Mouse (Mus musculus): ENCODE data around the gene Vnn3. TPM values are rescaled to one million over a fixed set of nuclear protein-coding genes. Genes with fewer than 3 reads are reported as not detected.
A peak's percentile ranks its signal among the peaks of the same experiment; 100 is the strongest.

Vnn3 gene
- polyA plus RNA-seq, 1 experiment from 2014 or later, result not detected

DNA sequence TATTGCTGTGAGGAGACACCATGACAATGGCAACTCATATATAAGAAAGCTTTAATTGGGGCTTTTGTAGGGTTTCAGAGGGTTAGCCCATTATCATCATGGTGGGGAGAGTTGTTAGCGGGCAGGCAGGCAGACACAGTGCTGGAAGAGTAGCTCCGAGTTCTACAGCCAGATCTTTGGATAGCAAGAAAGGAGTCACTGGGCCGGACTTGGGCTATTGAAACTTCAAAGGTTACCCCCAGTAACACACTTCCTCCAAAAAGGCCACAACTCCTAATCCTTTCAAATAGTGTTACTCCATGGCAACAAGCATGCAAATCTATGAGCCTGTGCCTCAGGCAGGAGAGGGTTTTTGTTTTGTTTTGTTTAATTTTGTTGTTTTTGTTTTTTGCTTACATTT is 49.9 kb downstream of the Vnn3 start:
- no peaks in the 10 kb centered on the region for H3K36me3 ChIP-seq (replicated peaks)
- peaks cover 9% of the 10 kb centered on the region; the same call in 1 of the 2 replicates for H3K4me1 ChIP-seq
- H3K9ac ChIP-seq, result no peak overlapping the region
- H3K9me3 ChIP-seq, result no peaks in the 10 kb centered on the region
- no peak overlapping the region for H3K4me2 ChIP-seq
- no peaks in the 10 kb centered on the region for H3K27me3 ChIP-seq
- no peak overlapping the region for H3K27ac ChIP-seq
- ATAC-seq (ENCODE audit: low FRiP score), result peak; percentile 40; the same call in 1 of the 2 replicates
- 23% methylated on average over 3 of the region's 3 CpGs for WGBS
- no peak overlapping the region for H3K4me3 ChIP-seq (replicated peaks)

DNA sequence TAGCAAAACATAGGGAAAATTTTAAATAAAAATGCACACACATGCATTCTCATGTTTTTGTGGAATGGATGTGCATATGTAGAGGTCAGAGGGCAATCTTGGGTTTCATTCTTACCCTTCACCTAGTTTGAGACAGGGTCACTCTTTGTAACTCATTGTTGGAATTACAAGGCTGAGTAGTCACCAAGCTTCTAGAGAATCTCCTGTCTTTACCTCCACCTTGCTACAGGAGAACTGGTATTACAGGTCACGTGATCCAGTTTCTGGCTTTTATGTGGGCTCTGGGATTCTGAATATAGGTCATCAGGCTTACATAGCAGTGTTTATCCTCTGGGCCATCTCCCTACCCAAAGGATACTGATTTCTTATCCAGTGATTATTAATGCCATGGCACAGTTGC is 54.4 kb downstream of the Vnn3 start:
- Histone ChIP-seq H3K27me3 (no peaks in the 10 kb centered on the region), H3K4me2 (no peak overlapping the region), H3K9ac (no peak overlapping the region), H3K4me1 (peaks cover 9% of the 10 kb centered on the region; the same call in 1 of the 2 replicates), H3K27ac (no peak overlapping the region), H3K4me3 (replicated peaks) (no peak overlapping the region), H3K9me3 (no peaks in the 10 kb centered on the region), H3K36me3 (replicated peaks) (no peaks in the 10 kb centered on the region)
- WGBS, result 97% methylated on average over 1 of the region's 1 CpGs
- ATAC-seq (ENCODE audit: low FRiP score), result no peak

Other genes starting within 250 kb of the Vnn3 start
- 117 and 131 TPM in 2 replicates for gene Rps12, start 64.2 kb upstream of the Vnn3 start, polyA plus RNA-seq (2016; fragmentation: Nextera tagmentation; extraction: Ambion mirVana)
- gene Slc18b1, start 54.5 kb upstream of the Vnn3 start, polyA plus RNA-seq (2016; fragmentation: Nextera tagmentation; extraction: Ambion mirVana), result 16.6 and 17.2 TPM in 2 replicates
- 0.63 and 0.65 TPM in 2 replicates for gene Vnn1, start 43.2 kb downstream of the Vnn3 start, polyA plus RNA-seq (2016; fragmentation: Nextera tagmentation; extraction: Ambion mirVana)
- not detected in 2 replicates for gene Taar1, start 68.9 kb downstream of the Vnn3 start, polyA plus RNA-seq (2016; fragmentation: Nextera tagmentation; extraction: Ambion mirVana)
- gene Taar2, start 87.1 kb downstream of the Vnn3 start, polyA plus RNA-seq (2016; fragmentation: Nextera tagmentation; extraction: Ambion mirVana), result not detected in 2 replicates
- gene Taar3, start 98.1 kb downstream of the Vnn3 start, polyA plus RNA-seq (2016; fragmentation: Nextera tagmentation; extraction: Ambion mirVana), result not detected in 2 replicates
- gene Taar4, start 109.0 kb downstream of the Vnn3 start, polyA plus RNA-seq (2016; fragmentation: Nextera tagmentation; extraction: Ambion mirVana), result not detected in 2 replicates
- gene Taar5, start 119.2 kb downstream of the Vnn3 start, polyA plus RNA-seq (2016; fragmentation: Nextera tagmentation; extraction: Ambion mirVana), result not detected in 2 replicates
- not detected in 2 replicates for gene Taar6, start 134.2 kb downstream of the Vnn3 start, polyA plus RNA-seq (2016; fragmentation: Nextera tagmentation; extraction: Ambion mirVana)
- not detected in 2 replicates for gene Taar7a, start 142.0 kb downstream of the Vnn3 start, polyA plus RNA-seq (2016; fragmentation: Nextera tagmentation; extraction: Ambion mirVana)
- gene Taar7b, start 148.5 kb downstream of the Vnn3 start, polyA plus RNA-seq (2016; fragmentation: Nextera tagmentation; extraction: Ambion mirVana), result not detected in 2 replicates
- gene Taar7d, start 175.8 kb downstream of the Vnn3 start, polyA plus RNA-seq (2016; fragmentation: Nextera tagmentation; extraction: Ambion mirVana), result not detected in 2 replicates
- gene Taar7e, start 186.2 kb downstream of the Vnn3 start, polyA plus RNA-seq (2016; fragmentation: Nextera tagmentation; extraction: Ambion mirVana), result not detected in 2 replicates
- gene Taar7f, start 198.0 kb downstream of the Vnn3 start, polyA plus RNA-seq (2016; fragmentation: Nextera tagmentation; extraction: Ambion mirVana), result not detected in 2 replicates
- gene Taar8a, start 225.0 kb downstream of the Vnn3 start, polyA plus RNA-seq (2016; fragmentation: Nextera tagmentation; extraction: Ambion mirVana), result not detected in 2 replicates
- gene Taar8b, start 240.8 kb downstream of the Vnn3 start, polyA plus RNA-seq (2016; fragmentation: Nextera tagmentation; extraction: Ambion mirVana), result not detected in 2 replicates

Data from forebrain, embryonic 12.5 days (tissue).